Mouse (Mus musculus) heart, postnatal 0 days (tissue): ENCODE data around the gene Erg28. TPM values are rescaled to one million over a fixed set of nuclear protein-coding genes. Genes with fewer than 3 reads are reported as not detected.
A peak's percentile ranks its signal among the peaks of the same experiment; 100 is the strongest.

Experiments
- ATAC-seq: fragments of 200-750 bp; cut with Nextera tagmentation; 2 replicates; pipeline ENCODE4 v1.8.0; 2017; ENCODE audit warnings: low read depth, moderate number of reproducible peaks, moderate library complexity; ENCODE audit not compliant: insufficient read depth
- DNase-seq: peaks from one replicate; pipeline ENCODE4 v3.0.0-alpha.2; 2016; ENCODE audit warnings: low spot score
- H3K27ac ChIP-seq: fragments of 300-500 bp; sonication (generic); 2 replicates; pipeline ENCODE4 v1.5.1; 2014; ENCODE audit warnings: low read depth, mild to moderate bottlenecking
- H3K27me3 ChIP-seq: fragments of 300-500 bp; sonication (generic); 2 replicates; pipeline ENCODE4 v1.6.1; 2014; ENCODE audit warnings: low read length, mixed read lengths; ENCODE audit not compliant: control insufficient read depth, insufficient read depth
- H3K36me3 ChIP-seq: fragments of 300-500 bp; sonication (generic); replicated peaks from 2 replicates; pipeline ENCODE4 v1.6.1; 2014; ENCODE audit warnings: low read length, mixed read lengths; ENCODE audit not compliant: control insufficient read depth, insufficient read depth
- H3K4me1 ChIP-seq: fragments of 300-500 bp; sonication (generic); 2 replicates; pipeline ENCODE4 v1.6.1; 2014; ENCODE audit warnings: antibody characterized with exemption; ENCODE audit not compliant: control insufficient read depth, insufficient read depth
- H3K4me2 ChIP-seq: fragments of 300-500 bp; sonication (generic); 2 replicates; pipeline ENCODE4 v1.6.1; 2014; ENCODE audit warnings: low read depth, mild to moderate bottlenecking, low read length, moderate library complexity
- H3K4me3 ChIP-seq: fragments of 300-500 bp; sonication (generic); 2 replicates; pipeline ENCODE4 v1.5.1; 2014; ENCODE audit warnings: low read depth, low read length
- H3K9ac ChIP-seq: fragments of 300-500 bp; sonication (generic); replicated peaks from 2 replicates; pipeline ENCODE4 v1.6.1; 2014; ENCODE audit warnings: low read depth, low read length, mixed read lengths
- H3K9me3 ChIP-seq: fragments of 300-500 bp; sonication (generic); replicated peaks from 2 replicates; pipeline ENCODE4 v1.6.1; 2016; ENCODE audit warnings: low read length; ENCODE audit not compliant: control insufficient read depth
- CTCF ChIP-seq: IDR thresholded peaks from 2 replicates; pipeline ENCODE4 v1.5.1; 2016; ENCODE audit warnings: antibody characterized with exemption, control low read depth, low read depth
- EP300 ChIP-seq: IDR thresholded peaks from 2 replicates; pipeline ENCODE4 v1.6.1; 2016; ENCODE audit warnings: antibody characterized with exemption, low read depth
- WGBS: fragments of 180-500 bp; shearing (Covaris S2); extraction: QIAGEN DNeasy Blood & Tissue Kit; methylation state at CpG from one replicate; pipeline ENCODE4 v1.1.7; 2014; 5-methylcytosine and 5-hydroxymethylcytosine counted together
- polyA plus RNA-seq: library from polyadenylated mRNA; unstranded; fragments of >200 nt; fragmentation: Nextera tagmentation; extraction: Ambion mirVana; gene quantifications from 2 replicates; pipeline ENCODE4 v1.2.1, GENCODE M21; 2015
- total RNA-seq: library from RNA; depleted of rRNA; stranded (reverse); fragments of >200 nt; gene quantifications from 2 replicates; pipeline ENCODE4 v1.2.3, GENCODE M21; 2014; ENCODE audit warnings: low replicate concordance

Gene Erg28
- total and polyA plus RNA-seq, 2 experiments from 2014 or later = 14.2 to 27.7 TPM

GRCm38 (mm10) chr12:85862514-85862913 is 38.2 kb upstream of the Erg28 start:
- H3K27me3 ChIP-seq = no peaks in the 10 kb centered on the region
- H3K9me3 ChIP-seq = no peaks in the 10 kb centered on the region
- H3K9ac ChIP-seq = no peak overlapping the region
- no peak overlapping the region for H3K4me3 ChIP-seq
- DNase-seq (no peak), ATAC-seq (no peak)
- peak overlapping the region; percentile 30 for H3K27ac ChIP-seq
- H3K4me1 ChIP-seq = peaks cover 4% of the 10 kb centered on the region; the same call in 1 of the 2 replicates
- no peak for TF ChIP-seq EP300
- no peak for TF ChIP-seq CTCF
- peaks cover 5% of the 10 kb centered on the region; the same call in 1 of the 2 replicates for H3K36me3 ChIP-seq
- WGBS = 33% methylated on average over 2 of the region's 2 CpGs
- H3K4me2 ChIP-seq = no peak overlapping the region

DNA sequence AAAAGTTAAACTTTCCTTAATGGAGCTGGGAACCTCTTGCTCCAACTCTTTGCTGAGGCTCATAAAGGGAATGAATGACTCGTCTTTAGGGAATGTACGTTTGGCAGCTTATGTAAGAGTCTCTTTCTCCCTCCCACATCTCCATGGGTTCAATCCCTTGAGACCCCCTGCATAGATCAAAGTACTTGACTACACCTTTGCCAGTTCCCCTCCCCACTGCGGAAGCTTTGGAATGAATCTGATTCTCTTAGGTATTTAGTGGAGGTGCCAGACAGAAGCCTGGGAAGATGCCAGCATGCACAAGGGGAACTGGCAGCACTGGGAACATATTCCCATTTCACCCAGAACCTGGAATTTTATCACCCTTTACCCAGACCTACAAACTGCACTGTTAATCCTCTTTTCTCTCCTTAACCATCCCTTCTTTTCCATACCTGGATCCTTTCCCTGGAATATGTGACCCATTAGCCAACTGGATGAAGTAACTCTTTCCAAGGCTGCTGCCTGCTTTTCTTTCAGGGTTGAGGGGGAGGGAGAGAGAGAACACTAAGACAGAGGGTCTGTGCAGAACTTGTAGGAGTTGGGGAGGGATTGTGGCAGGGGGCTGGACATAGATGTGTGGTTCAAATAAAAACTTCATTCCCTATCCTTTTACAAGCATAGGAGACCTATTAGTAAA is 35.3 kb upstream of the Erg28 start:
- WGBS = 31% methylated on average over 3 of the region's 3 CpGs
- H3K27ac ChIP-seq = no peak overlapping the region

GRCm38 (mm10) chr12:85859111-85859510 is 34.8 kb upstream of the Erg28 start:
- peaks cover 4% of the 10 kb centered on the region; the same call in 1 of the 2 replicates for H3K4me1 ChIP-seq
- H3K9ac ChIP-seq = no peak overlapping the region
- H3K36me3 ChIP-seq = 0 out of 2 replicates have a peak, but pooled peaks cover 14% of the 10 kb centered on the region
- no peak overlapping the region for H3K4me3 ChIP-seq
- no peak for DNase-seq
- no peaks in the 10 kb centered on the region for H3K27me3 ChIP-seq
- no peaks in the 10 kb centered on the region for H3K9me3 ChIP-seq
- H3K4me2 ChIP-seq = no peak overlapping the region
- ATAC-seq = no peak
- TF ChIP-seq CTCF (no peak), EP300 (no peak)
- no peak overlapping the region for H3K27ac ChIP-seq
- WGBS = 72% methylated on average over 3 of the region's 3 CpGs

More for the DNA sequence above, 35.3 kb upstream of the Erg28 start:
- Histone ChIP-seq H3K36me3 (peaks cover 14% of the 10 kb centered on the region; the same call in 1 of the 2 replicates), H3K27me3 (no peaks in the 10 kb centered on the region), H3K4me2 (no peak overlapping the region), H3K9ac (no peak overlapping the region), H3K9me3 (no peaks in the 10 kb centered on the region), H3K4me3 (no peak overlapping the region), H3K4me1 (peaks cover 4% of the 10 kb centered on the region; the same call in 1 of the 2 replicates)
- no peak for ATAC-seq
- TF ChIP-seq EP300 (no peak), CTCF (no peak)
- peak; percentile 17 for DNase-seq

DNA sequence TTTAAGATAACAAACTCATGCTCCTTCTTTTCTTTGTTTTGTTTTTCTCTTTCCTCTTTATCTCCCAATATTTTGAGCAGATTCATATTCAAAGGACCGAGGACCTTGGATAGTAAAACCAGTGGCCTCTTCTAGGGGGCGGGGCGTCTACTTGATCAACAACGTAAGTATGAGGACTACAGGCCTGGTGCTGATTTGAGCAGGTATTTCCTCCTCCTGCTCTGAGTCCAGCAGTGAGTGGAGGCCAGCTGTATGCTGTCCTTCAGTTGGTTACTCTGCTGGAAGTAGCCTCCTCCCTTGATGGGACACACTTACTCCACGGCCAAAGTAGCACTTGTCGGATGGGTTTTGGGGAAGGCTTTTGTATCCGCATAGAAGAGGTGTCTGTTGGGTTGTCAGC is 33.0 kb upstream of the Erg28 start:
- Histone ChIP-seq H3K4me2 (no peak overlapping the region), H3K36me3 (0 out of 2 replicates have a peak, but pooled peaks cover 16% of the 10 kb centered on the region), H3K4me1 (peaks cover 4% of the 10 kb centered on the region; the same call in 1 of the 2 replicates), H3K9ac (no peak overlapping the region), H3K4me3 (no peak overlapping the region), H3K27me3 (no peaks in the 10 kb centered on the region), H3K27ac (no peak overlapping the region), H3K9me3 (no peaks in the 10 kb centered on the region)
- no peak for TF ChIP-seq EP300
- no peak for TF ChIP-seq CTCF
- WGBS = 83% methylated on average over 7 of the region's 7 CpGs
- ATAC-seq (no peak), DNase-seq (no peak)

GRCm38 (mm10) chr12:85854271-85854670 is 29.9 kb upstream of the Erg28 start:
- H3K36me3 ChIP-seq = peaks cover 20% of the 10 kb centered on the region; the same call in 1 of the 2 replicates
- no peak overlapping the region for H3K27ac ChIP-seq
- WGBS = 50% methylated on average over 1 of the region's 1 CpGs
- no peak overlapping the region for H3K9ac ChIP-seq
- no peak overlapping the region for H3K4me3 ChIP-seq
- H3K4me2 ChIP-seq = no peak overlapping the region
- ATAC-seq = no peak
- no peaks in the 10 kb centered on the region for H3K9me3 ChIP-seq
- no peaks in the 10 kb centered on the region for H3K27me3 ChIP-seq
- TF ChIP-seq CTCF (no peak), EP300 (no peak)
- DNase-seq = no peak
- no peaks in the 10 kb centered on the region for H3K4me1 ChIP-seq
